Mouse (Mus musculus) bone marrow, adult 2 months (tissue): ENCODE measurements around the gene Aldh3a2. TPM values are rescaled to one million over a fixed set of nuclear protein-coding genes. Genes with fewer than 3 reads are reported as not detected.

ENCODE experiments used
- H3K27ac ChIP-seq: fragments of 200-500 bp; 2 replicates; pipeline ENCODE4 v1.5.1; 2012; ENCODE audit warnings: low read depth, mild to moderate bottlenecking, control low read depth, inconsistent platforms, low read length; ENCODE audit not compliant: control insufficient read depth, poor library complexity, insufficient read depth
- H3K4me1 ChIP-seq: fragments of 200-500 bp; 2 replicates; pipeline ENCODE4 v1.6.1; 2011; ENCODE audit warnings: low read length; ENCODE audit not compliant: control insufficient read depth, insufficient read depth
- H3K4me3 ChIP-seq: fragments of 200-500 bp; replicated peaks from 2 replicates; pipeline ENCODE3; 2011; ENCODE audit warnings: mild to moderate bottlenecking, low read depth, low read length, control low read depth; ENCODE audit not compliant: control insufficient read depth
- CTCF ChIP-seq: fragments of 200-500 bp; IDR thresholded peaks from 2 replicates; pipeline ENCODE4 v1.5.1; 2011; ENCODE audit warnings: low read length, control low read depth; ENCODE audit not compliant: control insufficient read depth, insufficient read depth
- POLR2A ChIP-seq: fragments of 200-500 bp; IDR thresholded peaks from 2 replicates; pipeline ENCODE4 v1.6.1; 2011; ENCODE audit warnings: low read depth, mild to moderate bottlenecking, control low read depth, low read length, borderline replicate concordance; ENCODE audit not compliant: control insufficient read depth
- WGBS: fragments of 180-500 bp; shearing (Covaris S2); methylation state at CpG from one replicate; pipeline ENCODE4 v1.1.7; 2018; 5-methylcytosine and 5-hydroxymethylcytosine counted together
- polyA plus RNA-seq: library from polyadenylated mRNA; stranded (reverse); fragments of >200 nt; gene quantifications from 2 replicates; pipeline ENCODE4 v1.2.4, GENCODE M21; 2011; ENCODE audit warnings: low replicate concordance; ENCODE audit not compliant: missing spikeins, insufficient read depth, insufficient read length

Gene Aldh3a2
- polyA plus RNA-seq, 1 experiment, result 18.9 TPM

DNA sequence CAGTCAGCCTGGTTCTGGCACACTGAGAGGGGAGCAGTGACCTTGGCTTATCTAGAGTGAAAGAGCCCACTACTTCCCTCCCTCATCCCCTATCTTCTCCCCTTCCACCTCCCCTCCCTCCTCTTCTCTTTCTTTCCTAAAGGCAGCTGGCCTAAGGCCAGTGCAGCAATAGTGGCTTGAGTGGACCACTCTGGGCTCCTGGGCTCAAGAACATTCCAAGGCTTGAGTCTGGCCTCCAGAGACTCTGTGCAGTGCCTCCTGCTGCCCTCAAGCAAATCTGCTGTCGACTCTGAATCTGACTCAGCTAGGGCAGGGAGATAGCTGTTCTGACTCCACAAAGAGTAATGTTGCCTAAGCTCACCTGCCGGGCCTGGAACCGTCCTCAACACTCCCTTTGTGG is 38.9 kb downstream of the Aldh3a2 start:
- TF ChIP-seq POLR2A (no peak), CTCF (no peak)
- no peaks in the 10 kb centered on the region; the same call in 1 of the 2 replicates for H3K4me1 ChIP-seq
- WGBS, result 64% methylated on average over 3 of the region's 3 CpGs

DNA sequence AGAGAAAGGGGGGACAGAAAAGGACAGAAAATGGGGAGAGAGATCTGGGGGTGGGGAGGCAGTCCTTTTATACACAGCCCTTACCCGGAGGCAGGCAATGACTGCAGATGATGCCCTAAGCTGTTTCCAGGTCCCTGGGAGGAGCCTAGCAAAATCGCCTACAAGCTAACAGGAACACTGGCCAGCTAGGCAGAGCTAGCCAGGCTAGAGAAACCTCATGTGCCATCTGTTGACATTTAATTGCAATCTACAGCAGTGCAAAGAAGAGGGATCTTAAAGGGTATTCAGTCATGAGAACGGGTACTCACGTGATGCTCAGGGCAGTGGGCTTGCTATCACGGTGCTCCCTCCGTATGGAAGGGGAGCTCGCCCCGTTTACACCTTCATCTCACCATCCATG is 39.4 kb downstream of the Aldh3a2 start:
- WGBS, result 87% methylated on average over 8 of the region's 8 CpGs
- Histone ChIP-seq H3K27ac (no peak overlapping the region), H3K4me3 (no peak overlapping the region), H3K4me1 (no peaks in the 10 kb centered on the region; the same call in 1 of the 2 replicates)
- TF ChIP-seq CTCF, result no peak
- TF ChIP-seq POLR2A, result no peak

More for the DNA sequence above, 38.9 kb downstream of the Aldh3a2 start:
- Histone ChIP-seq H3K27ac (no peak overlapping the region), H3K4me3 (no peak overlapping the region)

DNA sequence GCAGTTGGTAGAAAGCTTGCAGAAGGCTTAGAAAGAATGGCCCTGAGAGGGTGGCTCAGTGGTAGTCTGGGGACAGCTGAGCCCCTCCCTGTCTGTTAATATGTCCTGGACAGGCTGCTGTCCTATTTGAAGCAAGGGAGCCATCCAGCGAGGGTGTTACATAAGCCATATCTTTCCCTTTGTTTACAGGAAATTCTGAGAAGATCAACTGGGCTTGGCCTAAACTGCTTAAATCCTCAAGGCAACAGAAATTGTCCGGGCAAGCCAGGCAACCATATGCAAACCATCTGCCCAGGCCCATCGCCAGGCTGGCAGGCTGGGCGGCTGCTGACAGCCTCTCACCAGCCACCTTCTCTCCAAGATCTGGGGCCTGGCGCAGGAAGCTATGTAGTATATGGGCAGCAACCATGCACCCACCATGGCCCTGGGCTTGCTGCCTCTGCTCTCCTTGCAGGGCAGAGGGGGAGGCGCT is 41.3 kb downstream of the Aldh3a2 start:
- H3K27ac ChIP-seq, result no peak overlapping the region
- H3K4me1 ChIP-seq, result no peaks in the 10 kb centered on the region; the same call in 1 of the 2 replicates
- H3K4me3 ChIP-seq, result no peak overlapping the region
- no peak for TF ChIP-seq POLR2A
- TF ChIP-seq CTCF, result no peak
- WGBS, result 83% methylated on average over 6 of the region's 6 CpGs

DNA sequence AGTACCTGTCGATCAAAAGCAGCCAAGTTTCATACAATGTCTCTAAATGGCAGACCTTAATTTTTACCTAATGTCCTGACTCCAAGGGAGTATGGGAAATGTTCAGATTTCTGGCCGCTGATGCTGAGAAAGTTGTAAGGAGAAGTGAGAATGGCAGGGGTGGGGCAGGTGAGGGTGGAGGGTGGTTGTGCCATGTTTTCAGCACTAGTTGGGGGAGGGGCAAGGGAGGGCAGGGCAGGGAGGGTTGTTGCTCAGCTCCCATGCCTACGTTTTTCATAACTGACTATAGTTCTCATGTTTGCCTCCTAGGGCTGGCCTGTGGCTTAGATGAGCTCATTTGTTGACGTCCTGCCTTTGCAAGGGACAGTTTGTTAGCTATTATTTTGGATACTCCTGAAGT is 41.8 kb downstream of the Aldh3a2 start:
- 64% methylated on average over 4 of the region's 4 CpGs for WGBS
- TF ChIP-seq CTCF (no peak), POLR2A (no peak)
- Histone ChIP-seq H3K4me3 (no peak overlapping the region), H3K27ac (no peak overlapping the region), H3K4me1 (no peaks in the 10 kb centered on the region; the same call in 1 of the 2 replicates)

DNA sequence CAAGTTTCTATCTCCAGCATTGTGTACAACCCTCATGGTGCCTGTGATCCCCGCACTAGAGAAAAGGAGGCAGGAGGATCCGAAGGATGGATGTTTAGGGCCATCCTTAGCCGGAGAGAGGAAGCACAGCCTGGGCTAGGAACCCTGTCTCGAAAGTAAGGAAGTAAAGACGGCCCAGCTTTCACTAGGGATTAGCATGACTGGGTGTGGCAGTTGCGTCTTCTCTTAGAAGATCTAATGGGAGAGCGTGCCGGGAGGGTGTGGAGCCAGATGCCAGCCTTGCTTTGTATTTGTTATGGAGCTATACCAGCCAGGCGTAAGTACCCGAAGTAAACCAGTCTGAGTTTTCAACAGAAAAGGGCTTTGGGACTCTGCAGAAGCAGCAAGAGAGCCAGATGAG is 42.4 kb downstream of the Aldh3a2 start:
- TF ChIP-seq POLR2A (no peak), CTCF (no peak)
- Histone ChIP-seq H3K27ac (no peak overlapping the region), H3K4me3 (no peak overlapping the region), H3K4me1 (no peaks in the 10 kb centered on the region; the same call in 1 of the 2 replicates)
- WGBS, result 85% methylated on average over 10 of the region's 10 CpGs

DNA sequence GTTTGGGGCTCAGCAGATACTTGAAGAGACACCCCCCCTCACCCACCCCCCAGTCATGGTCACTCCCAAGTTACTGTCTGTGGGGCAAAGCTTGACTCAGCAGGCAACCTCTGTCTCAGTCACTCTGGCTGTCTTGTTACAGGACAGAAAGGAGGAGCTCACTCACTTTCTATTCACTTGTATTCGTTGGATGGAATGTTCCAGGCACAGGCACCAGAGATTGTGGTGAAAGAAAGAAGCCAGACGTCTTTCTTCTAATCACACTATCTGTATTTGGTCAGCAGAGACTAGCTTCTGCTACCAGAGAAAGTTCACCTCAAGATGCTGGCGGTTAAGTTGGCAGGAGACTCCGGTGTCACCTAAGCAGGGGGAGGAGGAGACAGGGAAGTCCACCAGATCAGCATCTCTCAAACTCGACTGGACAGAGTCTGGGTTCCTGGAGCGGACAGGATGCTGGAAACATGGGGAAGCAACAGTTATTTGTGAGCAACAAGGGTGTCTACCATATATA is 43.0 kb downstream of the Aldh3a2 start:
- 67% methylated on average over 6 of the region's 6 CpGs for WGBS
- TF ChIP-seq CTCF (no peak), POLR2A (no peak)
- Histone ChIP-seq H3K4me3 (no peak overlapping the region), H3K4me1 (no peaks in the 10 kb centered on the region; the same call in 1 of the 2 replicates), H3K27ac (no peak overlapping the region)

DNA sequence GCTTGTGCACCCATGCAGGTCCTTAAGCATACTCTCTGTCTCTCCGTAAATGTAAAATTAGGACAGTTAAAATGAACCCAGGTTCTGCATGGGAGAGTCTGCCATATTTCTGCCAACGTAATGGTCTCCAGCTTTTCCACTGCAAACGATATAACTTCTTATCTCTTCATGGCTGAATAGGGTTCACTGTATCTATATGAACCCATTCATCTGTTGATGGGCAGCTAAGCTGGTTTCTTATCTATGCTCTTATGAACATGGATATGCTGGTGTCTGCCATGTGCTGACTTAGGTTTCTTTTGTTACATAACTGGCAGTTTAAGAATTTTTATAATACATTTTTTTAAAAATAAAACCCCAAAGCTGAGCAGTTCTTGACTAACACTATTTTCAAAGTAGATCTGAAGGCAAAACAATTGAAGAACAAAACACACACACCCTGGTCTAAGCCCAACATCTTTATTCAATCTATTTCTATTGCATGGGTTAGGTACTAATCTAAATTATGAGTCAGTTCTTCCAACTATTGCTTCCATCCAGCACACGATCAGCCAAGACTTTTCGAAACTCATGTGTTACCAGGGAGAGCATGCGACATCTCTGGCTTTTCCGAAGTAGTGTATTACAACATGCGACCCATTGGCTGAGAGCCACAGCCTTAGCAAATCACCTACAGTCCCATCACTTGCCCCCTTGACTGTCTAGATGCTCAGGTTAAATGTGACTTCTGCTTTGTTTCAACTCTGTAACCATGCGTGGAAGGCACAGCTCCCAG is 44.1 kb downstream of the Aldh3a2 start:
- TF ChIP-seq CTCF, result no peak
- no peak overlapping the region for H3K27ac ChIP-seq
- WGBS, result 66% methylated on average over 9 of the region's 9 CpGs
- H3K4me3 ChIP-seq, result no peak overlapping the region
- no peaks in the 10 kb centered on the region; the same call in 1 of the 2 replicates for H3K4me1 ChIP-seq

DNA sequence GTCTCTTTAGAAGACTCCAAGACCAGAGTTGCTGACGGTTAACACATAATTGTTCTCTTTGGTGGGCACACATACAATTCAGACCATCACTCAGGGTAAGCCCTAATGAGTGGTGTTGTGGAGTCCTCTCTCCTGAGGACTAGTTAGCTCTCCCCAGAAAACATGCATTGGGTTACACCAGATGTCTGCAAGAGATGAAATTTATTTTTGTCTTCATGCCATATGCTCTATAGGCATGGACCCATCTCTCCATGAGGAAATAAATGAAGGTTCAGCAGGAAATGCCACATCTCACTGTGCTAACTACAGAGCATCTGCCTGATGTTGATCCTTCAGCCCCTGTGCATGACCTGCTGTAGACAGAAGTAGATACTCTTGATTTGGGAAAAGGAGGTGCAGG is 45.3 kb downstream of the Aldh3a2 start:
- 81% methylated on average over 1 of the region's 1 CpGs for WGBS
- H3K27ac ChIP-seq, result no peak overlapping the region
- no peaks in the 10 kb centered on the region; the same call in 1 of the 2 replicates for H3K4me1 ChIP-seq
- H3K4me3 ChIP-seq, result no peak overlapping the region
- no peak for TF ChIP-seq POLR2A
- no peak for TF ChIP-seq CTCF
